Mouse (Mus musculus) E14TG2a.4 (cell line): ENCODE measurements around the gene Fam172a.
"Not testable (repeated sequence)": the region's sequence is repeated elsewhere in the genome, so short reads cannot be mapped to it uniquely, and the experiment has no call there.

ENCODE experiments used
- CTCF ChIP-seq: conservative IDR thresholded peaks from 2 replicates; pipeline ENCODE4 v1.5.1; 2014; ENCODE audit warnings: low read length
- NANOG ChIP-seq: IDR thresholded peaks from 2 replicates; pipeline ENCODE4 v1.6.1; 2014; ENCODE audit warnings: borderline replicate concordance, low read length, mixed read lengths
- POU5F1 ChIP-seq: IDR thresholded peaks from 2 replicates; pipeline ENCODE4 v1.6.1; 2014; ENCODE audit warnings: low read length, borderline replicate concordance

- TF ChIP-seq CTCF, NANOG, POU5F1: not testable (repeated sequence)
Measured at GRCm38 (mm10) chr13:77701733-77702132, at the start of gene Fam172a.
